Mouse (Mus musculus) v-Abl transformed pro-B cells (cell line): ENCODE data around the gene Usp29.
"Not testable (repeated sequence)": the region's sequence is repeated elsewhere in the genome, so short reads cannot be mapped to it uniquely, and the experiment has no call there.

ENCODE experiments used
- in situ Hi-C, 2 experiments: fragments of 400-800 bp; cut with MboI; formaldehyde crosslinking; loops; one replicate each; pipeline ENCODE4 v1.15.1; 2025; ENCODE audit not compliant: unreplicated experiment in 2 of 2

Gene Usp29

GRCm38 (mm10) chr7:6760170-6760569 is 29.8 kb downstream of the Usp29 start:
- in situ Hi-C loops = no loop called here

GRCm38 (mm10) chr7:6765240-6765639 is 34.9 kb downstream of the Usp29 start:
- in situ Hi-C loops = no loop called here

- in situ Hi-C loops = no loop called here
These were observed 39.9 kb downstream of the Usp29 start for GRCm38 (mm10) chr7:6770286-6770685.

- in situ Hi-C loops = not testable (repeated sequence)
These were observed 43.6 kb downstream of the Usp29 start for GRCm38 (mm10) chr7:6773865-6774413.

DNA sequence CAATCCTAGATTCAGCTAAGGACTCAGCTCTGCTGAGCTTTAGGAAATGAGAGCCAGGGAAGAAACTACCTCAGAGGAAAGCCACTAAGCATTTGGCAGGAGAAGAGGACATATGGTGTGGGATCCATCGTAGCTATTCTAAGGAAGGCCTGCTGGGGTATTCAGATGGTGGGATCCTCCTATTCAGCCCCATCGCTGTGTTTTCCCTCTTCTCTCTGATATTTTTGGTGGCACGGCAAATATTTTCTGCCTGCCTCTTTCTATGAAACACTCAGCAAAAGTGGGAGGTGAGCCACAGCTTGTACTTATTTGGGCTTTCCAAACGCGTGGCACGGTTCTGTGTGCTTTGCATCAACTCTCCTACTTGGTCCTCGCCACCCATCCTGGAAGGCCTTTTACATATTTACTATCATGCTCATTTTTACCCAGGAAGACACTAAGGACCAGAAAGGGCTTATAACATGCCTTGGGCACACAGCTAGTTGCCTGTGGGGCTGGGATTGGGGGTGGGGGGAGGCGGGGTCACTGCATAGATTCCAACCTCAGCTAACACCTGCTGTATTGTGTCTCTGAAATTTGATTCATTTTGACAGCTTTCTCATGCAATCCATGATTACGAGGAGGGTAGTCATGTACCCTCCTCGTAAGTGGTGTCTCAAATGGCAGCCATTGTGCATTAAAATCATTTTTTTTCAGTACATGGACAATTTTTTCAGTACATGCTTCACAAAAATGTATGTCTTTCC is 46.1 kb downstream of the Usp29 start:
- in situ Hi-C loops = no loop called here

GRCm38 (mm10) chr7:6777107-6777506 is 46.7 kb downstream of the Usp29 start:
- in situ Hi-C loops = no loop called here

- in situ Hi-C loops = no loop called here
These were observed 47.3 kb downstream of the Usp29 start for GRCm38 (mm10) chr7:6777689-6778088.

DNA sequence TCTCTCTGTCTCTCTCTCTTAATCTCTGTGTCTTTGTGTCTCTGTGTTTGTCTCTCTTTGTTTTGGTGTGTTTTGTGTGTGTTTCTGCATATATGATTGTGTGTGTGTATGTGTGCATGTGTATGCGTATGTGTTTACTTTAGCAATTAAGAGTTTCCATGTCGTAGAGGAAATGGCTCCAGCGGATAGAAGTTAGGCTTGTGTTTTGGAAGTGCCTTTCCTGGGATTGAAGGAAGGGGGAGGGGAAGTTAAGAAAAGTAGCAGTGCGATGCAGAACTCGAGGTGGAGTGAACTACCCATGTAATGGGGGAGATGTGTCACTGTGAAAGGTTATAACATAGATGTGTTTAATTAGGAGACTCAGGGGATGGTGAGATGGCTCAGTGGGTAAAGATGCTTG is 48.8 kb downstream of the Usp29 start:
- in situ Hi-C loops = no loop called here

- in situ Hi-C loops = no loop called here
These were observed 51.2 kb downstream of the Usp29 start for GRCm38 (mm10) chr7:6781541-6781940.

DNA sequence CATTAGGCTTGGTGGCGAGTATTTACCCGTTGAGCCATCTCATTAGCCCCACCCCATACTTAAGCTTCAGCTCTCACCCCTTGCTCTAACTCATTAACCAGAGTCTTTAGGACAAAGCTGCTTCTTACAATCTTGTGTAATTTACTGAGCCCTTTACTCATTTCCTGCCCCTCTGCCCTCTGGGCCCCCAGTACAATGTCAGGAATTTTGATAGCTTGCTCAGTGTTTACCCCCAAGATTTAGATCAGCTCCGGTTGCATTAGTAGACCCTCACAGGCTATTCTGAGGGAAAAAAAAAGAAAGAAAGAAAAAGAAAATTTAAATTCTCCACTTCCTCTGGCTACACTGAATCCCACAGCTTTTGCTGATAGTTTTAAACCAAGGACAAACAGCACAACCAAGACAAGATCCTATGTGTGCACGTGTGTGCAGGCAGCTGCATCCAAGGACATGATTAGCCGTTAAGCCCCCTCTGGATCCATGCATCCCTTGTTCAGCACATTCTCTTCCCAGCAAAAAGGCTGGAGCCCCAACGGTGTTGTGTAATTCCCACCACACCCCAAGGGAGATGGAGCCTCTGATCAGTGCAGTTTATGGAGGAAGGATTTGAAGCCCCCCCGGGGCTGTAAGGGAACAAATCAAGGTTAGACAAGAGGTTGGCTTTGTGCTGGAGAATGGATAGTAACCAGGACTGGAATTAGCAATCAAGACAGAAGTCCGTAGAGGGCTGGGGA is 54.1 kb downstream of the Usp29 start:
- in situ Hi-C loops = no loop called here

- in situ Hi-C loops = no loop called here
These were observed 56.6 kb downstream of the Usp29 start for GRCm38 (mm10) chr7:6787000-6787399.

GRCm38 (mm10) chr7:6788101-6788500 is 57.7 kb downstream of the Usp29 start:
- in situ Hi-C loops = no loop called here

DNA sequence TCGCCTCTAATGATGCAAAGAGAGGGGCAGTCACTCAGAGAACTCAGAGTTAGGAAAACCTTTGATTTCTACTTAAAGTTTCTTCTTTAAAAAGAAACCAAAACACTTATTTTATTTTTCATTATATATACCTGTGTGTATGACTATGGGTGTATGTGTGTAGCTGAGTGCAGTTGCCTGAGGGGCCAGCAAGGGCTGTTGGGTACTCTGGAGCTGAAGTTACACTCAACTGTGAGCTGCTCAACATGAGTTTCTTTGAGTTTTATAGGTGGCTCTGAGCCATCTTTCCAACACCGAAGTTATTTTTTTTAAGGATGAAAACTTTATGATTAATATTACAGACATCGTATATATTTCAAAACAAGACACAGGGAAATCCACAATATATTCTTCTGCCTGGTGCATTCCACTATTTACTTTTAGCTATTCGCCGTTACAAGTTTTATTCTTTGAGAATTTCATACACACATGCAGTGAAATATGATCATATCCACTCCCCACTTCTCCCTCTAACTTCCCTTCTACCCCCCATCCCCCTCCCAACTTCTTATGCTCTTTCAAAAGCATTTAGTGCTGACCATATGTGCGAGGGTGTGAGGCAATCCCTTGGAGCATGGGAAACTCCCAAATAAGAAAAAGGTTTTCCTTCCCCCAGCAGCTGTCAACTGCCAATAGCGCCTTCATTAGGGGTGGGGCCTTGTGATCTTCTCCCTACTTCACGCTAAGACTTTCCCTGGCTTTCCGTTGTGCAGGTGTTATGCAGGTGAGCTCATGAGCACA is 61.1 kb downstream of the Usp29 start:
- in situ Hi-C loops = no loop called here

- in situ Hi-C loops = no loop called here
These were observed 62.9 kb downstream of the Usp29 start for GRCm38 (mm10) chr7:6793240-6793639.

GRCm38 (mm10) chr7:6793811-6794210 is 63.4 kb downstream of the Usp29 start:
- in situ Hi-C loops = no loop called here

- in situ Hi-C loops = no loop called here
These were observed 67.0 kb downstream of the Usp29 start for GRCm38 (mm10) chr7:6797408-6797807.

DNA sequence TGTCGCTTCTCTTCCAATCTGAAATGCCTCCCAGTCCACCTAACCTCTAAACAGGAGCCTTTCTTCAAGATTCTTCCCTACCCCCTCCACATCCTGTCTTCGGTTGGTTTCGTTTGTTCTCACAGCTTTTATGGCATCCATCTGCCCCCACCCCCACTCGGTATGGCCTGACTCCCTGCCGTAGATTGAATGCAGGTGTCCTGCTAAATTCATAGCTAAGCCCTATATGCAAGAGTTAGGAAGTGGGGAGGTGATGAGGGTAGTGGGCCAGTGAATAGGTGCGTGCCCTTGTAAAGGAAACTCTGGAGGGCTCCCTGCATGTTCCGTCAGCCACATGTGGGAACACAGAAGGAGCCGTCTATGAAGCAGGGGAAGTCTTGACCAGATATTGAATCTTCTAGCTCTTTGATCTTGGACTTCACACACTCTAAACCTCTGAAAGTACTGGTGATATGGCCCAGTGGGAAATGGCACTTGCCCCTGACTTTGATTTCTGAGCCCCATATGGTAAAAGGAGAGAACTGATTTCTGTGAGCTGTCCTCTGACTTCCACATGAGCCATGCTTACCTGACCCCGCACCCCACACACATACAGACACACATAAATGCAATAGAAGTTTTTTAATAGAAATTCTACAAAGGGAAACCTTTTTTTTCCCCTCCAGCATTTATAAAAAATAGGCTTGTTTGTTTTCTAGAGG is 68.9 kb downstream of the Usp29 start:
- in situ Hi-C loops = no loop called here

GRCm38 (mm10) chr7:6800586-6801441 is 70.4 kb downstream of the Usp29 start:
- in situ Hi-C loops = no loop called here

GRCm38 (mm10) chr7:6801642-6802041 is 71.3 kb downstream of the Usp29 start:
- in situ Hi-C loops = no loop called here

- in situ Hi-C loops = no loop called here
These were observed 80.2 kb downstream of the Usp29 start for GRCm38 (mm10) chr7:6810556-6810955.
